Mouse (Mus musculus): ENCODE data around the gene Calhm1.

DNA sequence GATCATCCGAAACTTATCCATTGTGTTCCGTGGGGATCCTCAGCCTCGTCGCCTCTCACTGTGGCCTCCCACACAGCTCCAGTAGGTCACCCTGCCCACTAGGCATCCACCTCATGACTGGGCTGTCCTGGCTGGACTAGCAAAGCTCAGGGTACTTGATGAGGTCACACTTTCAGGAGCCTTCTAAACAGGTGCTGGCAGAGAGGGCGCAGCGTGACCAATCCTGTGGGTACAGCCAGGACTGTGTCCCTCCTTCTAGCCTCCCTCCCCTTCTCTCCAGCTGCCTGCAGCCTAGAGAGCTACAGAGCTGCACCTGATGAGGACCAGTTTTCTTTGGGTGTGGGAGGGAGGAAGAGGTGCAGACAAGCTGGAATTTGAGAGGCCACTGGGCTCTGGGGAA is at the start of gene Calhm1:
- TF ChIP-seq POLR2A (IDR thresholded peaks at IDR 0.05; ENCODE audit: borderline replicate concordance, insufficient read depth, low read length) (no peak), CTCF (IDR thresholded peaks at IDR 0.05; ENCODE audit: borderline replicate concordance, insufficient read depth, low read depth, low read length) (no peak)

Data from cerebellum, adult 2 months (tissue).